Mouse (Mus musculus) lung, postnatal 36 days (tissue): ENCODE measurements around the gene Gpr19.

Experiments
- DNase-seq: peaks from one replicate; pipeline ENCODE4 v3.0.0; 2022; ENCODE audit warnings: mixed read lengths

Gpr19 gene

GRCm38 (mm10) chr6:134887008-134887407 lies 11.4 kb downstream of the Gpr19 start:
- DNase-seq: no peak

GRCm38 (mm10) chr6:134886475-134886874 lies 11.9 kb downstream of the Gpr19 start:
- no peak for DNase-seq

- DNase-seq: no peak
Measured at GRCm38 (mm10) chr6:134885515-134885914, 12.9 kb downstream of the Gpr19 start.

DNA sequence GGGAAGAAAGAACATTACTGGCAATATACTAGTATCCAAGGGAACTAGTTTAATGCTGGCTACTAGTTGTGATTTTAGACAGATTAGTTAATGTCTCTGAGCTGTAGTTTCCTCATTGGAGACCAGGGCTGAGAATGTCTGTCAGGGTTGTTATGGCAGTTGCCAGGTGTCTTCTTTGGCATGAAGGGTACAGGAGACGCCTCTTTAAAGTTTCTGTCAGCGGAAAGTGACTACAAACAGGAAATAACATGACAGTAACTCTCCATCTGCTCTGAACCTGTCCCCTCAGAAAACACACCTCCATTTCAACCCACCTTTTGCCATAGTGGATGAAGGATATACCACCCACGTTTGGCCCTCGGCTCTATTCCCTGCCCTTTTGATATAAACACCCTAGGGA lies 14.7 kb downstream of the Gpr19 start:
- no peak for DNase-seq

DNA sequence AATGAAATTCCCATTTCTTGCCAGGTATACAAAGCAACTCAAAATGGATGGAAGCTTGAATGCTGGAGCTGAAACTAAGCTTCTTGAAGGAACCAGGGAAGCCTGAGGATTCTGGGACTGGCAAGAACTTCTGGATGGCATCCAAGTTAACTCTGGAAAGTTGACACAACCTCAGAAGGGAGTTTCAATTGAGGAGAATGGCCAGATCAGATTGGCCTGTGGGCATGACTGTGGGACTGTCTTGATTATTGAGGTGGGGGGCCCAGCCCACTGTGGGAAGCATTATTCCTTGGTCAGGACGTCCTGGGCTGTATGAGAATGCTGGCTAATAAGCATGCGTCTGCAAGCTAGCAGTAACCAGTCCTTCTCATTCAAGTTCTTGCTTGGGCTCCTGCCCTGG lies 18.3 kb downstream of the Gpr19 start:
- no peak for DNase-seq

DNA sequence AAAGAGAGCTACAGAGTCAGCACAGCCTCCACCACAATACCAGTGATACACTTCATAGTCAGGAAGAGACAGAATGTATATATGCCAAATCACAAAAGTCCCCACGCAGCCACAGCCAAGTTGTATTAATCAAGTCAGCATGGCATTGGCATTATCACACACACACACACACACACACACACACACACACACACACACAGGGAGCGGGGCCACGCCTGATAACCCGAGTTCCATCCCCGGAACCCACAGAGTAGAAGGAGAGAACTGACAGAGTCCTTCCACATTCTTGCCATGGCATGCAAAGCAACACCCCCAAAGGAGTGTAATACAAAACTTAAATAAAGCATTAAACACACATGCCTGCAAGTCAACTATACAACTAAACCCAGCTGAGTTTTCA lies 18.8 kb downstream of the Gpr19 start:
- no peak for DNase-seq

GRCm38 (mm10) chr6:134877892-134878291 lies 20.5 kb downstream of the Gpr19 start:
- DNase-seq: no peak

- DNase-seq: no peak
Measured at GRCm38 (mm10) chr6:134877276-134877675, 21.1 kb downstream of the Gpr19 start.

- peak; percentile 32 for DNase-seq
Measured at GRCm38 (mm10) chr6:134876795-134877194, 21.6 kb downstream of the Gpr19 start.

DNA sequence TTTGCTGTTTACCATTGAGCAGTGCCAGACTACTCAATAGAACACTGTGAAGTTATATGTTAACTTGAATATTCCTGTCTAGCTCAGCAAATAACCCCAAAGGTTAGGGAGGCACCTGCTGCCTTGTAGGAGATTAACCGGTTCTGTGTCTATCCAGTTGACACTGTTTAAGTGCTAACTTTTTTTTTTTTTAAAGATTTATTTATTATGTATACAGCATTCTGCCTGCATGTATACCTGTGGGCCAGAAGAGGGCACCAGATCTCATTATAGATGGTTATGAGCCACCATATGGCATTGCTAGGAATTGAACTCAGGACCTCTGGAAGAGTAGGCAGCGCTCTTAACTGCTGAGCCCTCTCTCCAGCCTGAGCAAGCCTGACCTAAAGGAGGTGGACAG lies 25.4 kb downstream of the Gpr19 start:
- DNase-seq: peak; percentile 20

DNA sequence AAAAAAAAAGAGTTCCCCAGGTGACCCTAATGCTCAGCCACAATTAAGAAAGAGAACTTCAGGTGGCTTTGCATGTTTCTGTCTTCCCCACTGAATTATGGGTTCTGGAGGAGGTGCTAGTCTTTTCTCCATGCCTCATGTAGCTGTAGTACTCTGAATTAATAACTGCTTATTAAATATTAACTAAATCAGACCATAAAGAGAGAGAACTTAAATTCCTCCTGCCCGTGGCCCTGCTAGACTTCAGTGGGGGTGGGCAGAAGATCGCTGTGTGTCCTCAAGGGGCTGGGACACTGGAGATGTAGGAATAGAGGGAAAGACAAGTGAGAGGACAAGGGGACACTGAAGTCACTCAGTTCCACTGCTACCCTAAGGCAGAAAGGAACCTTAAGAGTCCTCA lies 26.1 kb downstream of the Gpr19 start:
- no peak for DNase-seq

GRCm38 (mm10) chr6:134870887-134871286 lies 27.5 kb downstream of the Gpr19 start:
- DNase-seq: no peak

- no peak for DNase-seq
Measured at GRCm38 (mm10) chr6:134870209-134870742, 28.1 kb downstream of the Gpr19 start.

- no peak for DNase-seq
Measured at GRCm38 (mm10) chr6:134867325-134867724, 31.1 kb downstream of the Gpr19 start.

DNA sequence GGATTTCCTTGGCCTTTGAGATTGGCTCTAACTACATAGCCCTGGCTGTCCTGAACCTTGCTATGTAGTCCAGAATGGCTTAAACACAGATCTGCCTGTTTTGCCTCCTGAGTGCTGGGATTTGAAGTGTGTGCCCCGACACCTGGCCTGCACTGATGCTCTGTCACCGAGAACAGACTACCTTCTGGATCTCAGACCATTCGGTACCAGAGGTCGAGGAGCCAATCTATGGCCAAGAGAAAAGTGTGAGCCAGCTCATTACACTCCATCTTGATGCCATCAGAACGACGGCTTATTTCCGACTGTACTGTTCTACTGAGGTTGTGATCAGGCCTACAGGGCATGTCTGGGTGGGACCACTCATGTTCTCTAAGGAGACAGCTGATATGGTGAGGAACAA lies 32.3 kb downstream of the Gpr19 start:
- no peak for DNase-seq

GRCm38 (mm10) chr6:134863146-134863545 lies 35.2 kb downstream of the Gpr19 start:
- peak; percentile 96 for DNase-seq

GRCm38 (mm10) chr6:134862671-134863104 lies 35.7 kb downstream of the Gpr19 start:
- DNase-seq: no peak

DNA sequence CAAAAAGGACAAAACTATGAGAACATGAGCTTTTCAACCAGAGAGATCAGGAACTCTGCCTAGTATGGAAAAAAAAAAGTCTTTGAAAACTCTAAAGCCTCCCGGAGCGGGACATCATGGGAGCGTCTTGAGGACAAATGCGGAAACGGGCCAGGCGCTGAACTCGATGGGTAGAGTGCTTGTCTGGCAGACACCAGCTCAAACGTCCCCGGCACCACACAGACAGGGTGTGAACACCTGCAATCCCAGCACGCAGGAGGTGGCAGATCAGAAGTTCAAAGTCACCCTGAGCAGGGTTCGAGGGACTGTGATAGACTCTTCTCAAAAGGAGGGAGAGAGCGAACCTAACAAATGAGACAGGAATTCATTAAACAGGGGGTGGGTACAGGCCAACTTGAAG lies 37.0 kb downstream of the Gpr19 start:
- no peak for DNase-seq

- DNase-seq: no peak
Measured at GRCm38 (mm10) chr6:134860275-134860674, 38.1 kb downstream of the Gpr19 start.

DNA sequence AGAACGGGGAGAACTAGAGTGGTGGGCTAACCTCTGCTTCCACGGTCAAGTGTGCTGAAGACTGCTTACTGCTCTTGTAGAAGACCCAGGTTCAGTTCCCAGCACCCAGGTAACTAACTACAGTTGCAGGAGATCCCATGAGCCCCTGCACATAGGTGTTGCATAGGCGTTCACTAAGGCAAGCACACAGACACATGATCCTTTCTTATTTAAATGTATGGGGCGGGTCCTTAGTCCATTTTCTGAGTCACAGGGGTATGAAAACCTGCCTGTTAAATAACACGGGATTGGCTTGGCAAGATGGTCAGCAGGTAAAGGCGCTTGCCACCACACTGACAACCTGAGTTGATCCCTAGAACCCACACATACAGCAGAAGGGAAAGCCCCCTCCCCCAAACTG lies 39.4 kb downstream of the Gpr19 start:
- no peak for DNase-seq

DNA sequence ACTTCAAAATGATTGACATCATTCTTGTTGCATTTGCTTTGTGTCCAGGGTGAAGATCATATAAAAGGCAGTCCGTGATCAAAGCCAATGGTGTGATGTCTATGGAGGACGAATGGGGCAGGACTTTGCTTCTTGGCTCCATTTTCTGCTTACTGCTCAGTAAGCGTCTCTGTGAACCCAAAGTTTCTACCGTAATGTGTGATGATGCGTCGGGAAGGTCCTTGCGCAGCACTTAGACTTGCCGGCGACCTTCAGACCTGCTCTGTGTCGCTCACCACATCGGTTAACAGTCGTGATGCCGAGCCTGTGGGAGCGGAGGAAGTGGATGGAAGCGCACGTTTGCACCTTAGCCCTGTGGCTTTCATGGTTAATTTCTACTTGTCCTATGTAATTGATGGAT lies 42.5 kb downstream of the Gpr19 start:
- no peak for DNase-seq

DNA sequence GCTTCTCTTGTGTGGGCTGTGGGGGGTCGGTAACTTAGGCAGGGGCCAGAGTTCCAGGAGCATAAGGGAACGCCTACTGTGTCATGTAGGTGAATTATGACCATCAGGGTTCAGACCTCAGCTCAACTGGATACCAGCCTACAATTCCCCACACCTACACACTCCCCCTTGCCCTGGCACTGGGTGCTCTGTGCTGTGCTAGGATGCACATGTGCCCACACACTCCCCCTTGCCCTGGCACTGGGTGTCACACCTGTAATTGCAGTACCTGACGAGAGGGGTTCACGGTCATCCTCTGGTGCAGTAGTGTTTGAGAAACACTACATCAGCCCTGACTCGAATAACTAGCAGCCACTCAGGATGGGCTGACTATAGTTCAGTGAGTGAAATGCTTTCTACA lies 43.6 kb downstream of the Gpr19 start:
- DNase-seq: no peak

DNA sequence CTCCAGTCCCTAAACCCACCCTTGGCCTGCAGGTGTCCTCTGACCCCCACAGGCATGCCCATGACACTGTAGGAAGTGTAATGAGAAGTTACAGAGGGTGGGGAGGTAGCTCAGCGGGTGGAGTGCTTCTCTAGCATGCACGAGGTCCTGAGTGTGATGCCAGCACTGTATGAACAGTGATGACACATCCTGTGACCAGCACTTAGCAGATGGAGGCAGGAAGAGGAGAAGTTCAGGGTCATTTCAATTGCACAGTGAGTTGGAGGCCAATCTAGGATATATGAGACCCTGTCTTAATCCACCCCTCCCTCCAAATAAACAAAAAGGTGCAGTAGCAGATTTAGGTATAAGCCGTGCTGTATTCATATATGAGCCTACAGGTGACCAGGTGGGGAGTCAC lies 48.4 kb downstream of the Gpr19 start:
- no peak for DNase-seq

GRCm38 (mm10) chr6:134849461-134849860 lies 48.9 kb downstream of the Gpr19 start:
- no peak for DNase-seq

DNA sequence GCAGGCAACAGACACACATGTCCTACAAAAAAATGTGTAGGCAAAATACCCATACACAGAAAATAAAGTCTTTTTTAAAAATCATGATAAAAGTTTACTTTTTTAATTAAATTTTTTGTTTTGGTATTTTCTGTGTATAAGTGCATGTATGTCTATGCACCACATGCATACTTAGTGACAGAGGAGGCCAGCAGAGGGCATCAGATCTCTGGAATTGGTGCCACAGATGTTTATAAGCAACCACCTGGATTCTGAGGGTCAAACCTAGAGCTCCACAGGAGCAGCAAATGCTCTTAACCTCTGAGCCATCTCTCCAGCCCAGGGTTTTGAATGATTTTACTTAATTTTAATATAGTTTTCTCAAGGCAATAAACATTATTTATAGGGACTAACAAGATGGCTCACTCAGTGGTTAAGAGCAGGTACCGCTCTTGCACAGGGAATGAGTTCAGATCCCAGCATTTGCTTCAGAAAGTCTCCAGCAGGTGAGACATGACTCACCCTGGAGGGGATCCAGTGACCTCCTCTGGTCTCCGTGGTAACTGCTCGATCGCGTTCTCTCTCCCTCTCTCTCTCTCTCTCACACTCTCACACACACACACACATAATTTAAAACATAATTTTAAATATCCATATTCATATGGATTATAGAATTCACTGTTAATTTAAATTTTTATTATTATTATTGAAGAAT lies 50.0 kb downstream of the Gpr19 start:
- peak; percentile 64 for DNase-seq
